Mouse (Mus musculus): Measurements from ENCODE around the gene Ppp1r14c.

DNA sequence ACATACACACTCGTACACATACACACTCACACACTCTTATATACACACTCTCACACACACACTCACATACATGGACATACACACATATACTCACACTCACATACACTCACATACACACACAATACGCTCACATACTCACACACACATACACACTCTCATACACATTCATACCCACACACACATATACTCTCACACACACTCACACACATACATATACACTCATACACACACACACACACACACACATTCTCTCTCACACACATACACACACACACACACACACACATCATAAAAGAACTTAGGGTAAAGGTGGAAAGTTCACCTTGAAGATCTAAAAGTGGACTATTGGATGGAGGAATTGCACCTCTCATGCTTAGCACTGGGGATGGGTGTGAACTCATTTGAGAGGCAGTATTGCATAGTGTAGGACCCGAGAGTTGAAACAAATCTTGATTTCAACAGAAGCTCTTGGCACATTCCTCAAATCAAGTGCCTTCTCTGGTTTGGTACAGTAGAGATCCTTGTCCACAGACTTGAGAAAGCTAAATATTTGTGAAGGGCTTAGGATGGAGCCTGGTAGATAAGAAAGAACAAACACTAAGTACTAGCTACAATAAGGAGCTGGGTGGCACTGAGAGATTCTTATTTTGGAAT, 87.1 kb downstream of the Ppp1r14c start:
- TF ChIP-seq CTCF (IDR thresholded peaks at IDR 0.05; ENCODE audit: low read depth) (no peak), EP300 (optimal IDR thresholded peaks at IDR 0.05) (no peak)

Data from stomach, postnatal 0 days (tissue).